Mouse (Mus musculus) liver, postnatal 0 days (tissue): ENCODE results near the gene Osbpl3. TPM values are rescaled to one million over a fixed set of nuclear protein-coding genes. Genes with fewer than 3 reads are reported as not detected.
"Not testable (repeated sequence)": the region's sequence is repeated elsewhere in the genome, so short reads cannot be mapped to it uniquely, and the experiment has no call there.

Experiments used
- ATAC-seq: fragments of 200-750 bp; cut with Nextera tagmentation; 2 replicates; pipeline ENCODE4 v1.8.0; 2017; ENCODE audit warnings: mild to moderate bottlenecking, moderate library complexity
- DNase-seq: peaks from one replicate; pipeline ENCODE4 v3.0.0-alpha.2; 2016
- H3K27ac ChIP-seq: fragments of 300-500 bp; sonication (generic); 2 replicates; pipeline ENCODE4 v1.5.1; 2014; ENCODE audit warnings: antibody characterized with exemption, moderate library complexity, mild to moderate bottlenecking, low read depth
- H3K27me3 ChIP-seq: fragments of 300-500 bp; sonication (generic); 2 replicates; pipeline ENCODE4 v1.6.1; 2014; ENCODE audit warnings: low read length, control low read depth, mixed read lengths; ENCODE audit not compliant: insufficient read depth
- H3K36me3 ChIP-seq: fragments of 300-500 bp; sonication (generic); replicated peaks from 2 replicates; pipeline ENCODE4 v1.6.1; 2014; ENCODE audit warnings: mild to moderate bottlenecking, control low read depth, low read length, moderate library complexity, mixed read lengths; ENCODE audit not compliant: insufficient read depth
- H3K4me1 ChIP-seq: fragments of 300-500 bp; sonication (generic); 2 replicates; pipeline ENCODE4 v1.6.1; 2014; ENCODE audit warnings: antibody characterized with exemption, mild to moderate bottlenecking, control low read depth; ENCODE audit not compliant: insufficient read depth
- H3K4me2 ChIP-seq: fragments of 300-500 bp; sonication (generic); 2 replicates; pipeline ENCODE4 v1.6.1; 2014; ENCODE audit warnings: low read depth, mild to moderate bottlenecking, low read length, moderate library complexity, mixed read lengths
- H3K4me3 ChIP-seq: fragments of 300-500 bp; sonication (generic); 2 replicates; pipeline ENCODE4 v1.5.1; 2014; ENCODE audit warnings: low read depth, low read length
- H3K9ac ChIP-seq: fragments of 300-500 bp; sonication (generic); replicated peaks from 2 replicates; pipeline ENCODE4 v1.6.1; 2014; ENCODE audit warnings: mild to moderate bottlenecking, moderate library complexity
- H3K9me3 ChIP-seq: fragments of 300-500 bp; sonication (generic); 2 replicates; pipeline ENCODE4 v1.6.1; 2016; ENCODE audit warnings: mild to moderate bottlenecking, control low read depth, low read length, mixed read lengths
- CTCF ChIP-seq: sonication (generic); IDR thresholded peaks from 2 replicates; pipeline ENCODE4 v1.5.1; 2016; ENCODE audit warnings: antibody characterized with exemption, low read depth
- EP300 ChIP-seq: IDR thresholded peaks from 2 replicates; pipeline ENCODE4 v1.6.1; 2016; ENCODE audit warnings: antibody characterized with exemption, low read depth, mild to moderate bottlenecking
- WGBS: fragments of 180-500 bp; shearing (Covaris S2); extraction: QIAGEN DNeasy Blood & Tissue Kit; methylation state at CpG from one replicate; pipeline ENCODE4 v1.1.7; 2014; ENCODE audit not compliant: insufficient replicate concordance; 5-methylcytosine and 5-hydroxymethylcytosine counted together
- polyA plus RNA-seq: library from polyadenylated mRNA; unstranded; fragments of >200 nt; fragmentation: Nextera tagmentation; extraction: Ambion mirVana; gene quantifications from 2 replicates; pipeline ENCODE4 v1.2.1, GENCODE M21; 2015

The Osbpl3 gene
- polyA plus RNA-seq, 1 experiment from 2014 or later, result 0.96 TPM

GRCm38 (mm10) chr6:50440966-50441862, 14.8 kb downstream of the Osbpl3 start:
- ATAC-seq, result no peak
- Histone ChIP-seq H3K27ac (no peak overlapping the region), H3K9me3 (no peaks in the 10 kb centered on the region), H3K9ac (no peak overlapping the region), H3K36me3 (no peaks in the 10 kb centered on the region), H3K4me1 (no peaks in the 10 kb centered on the region), H3K4me3 (no peak overlapping the region), H3K4me2 (no peak overlapping the region), H3K27me3 (no peaks in the 10 kb centered on the region)
- no peak for DNase-seq
- 88% methylated on average over 5 of the region's 5 CpGs for WGBS
- TF ChIP-seq CTCF (no peak), EP300 (no peak)

- Histone ChIP-seq H3K9ac (no peak overlapping the region), H3K9me3 (no peaks in the 10 kb centered on the region), H3K4me1 (no peaks in the 10 kb centered on the region), H3K4me2 (no peak overlapping the region), H3K4me3 (no peak overlapping the region), H3K27ac (no peak overlapping the region), H3K36me3 (no peaks in the 10 kb centered on the region), H3K27me3 (no peaks in the 10 kb centered on the region)
- 80% methylated on average over 7 of the region's 7 CpGs for WGBS
- no peak for ATAC-seq
- TF ChIP-seq EP300, result no peak
- TF ChIP-seq CTCF, result no peak
- no peak for DNase-seq
These were observed 15.8 kb downstream of the Osbpl3 start for GRCm38 (mm10) chr6:50440197-50440596.

GRCm38 (mm10) chr6:50438900-50439299, 17.1 kb downstream of the Osbpl3 start:
- not testable (repeated sequence) for DNase-seq
- WGBS, result 75% methylated on average over 4 of the region's 4 CpGs

GRCm38 (mm10) chr6:50437815-50438214, 18.2 kb downstream of the Osbpl3 start:
- Histone ChIP-seq H3K4me1 (no peaks in the 10 kb centered on the region), H3K4me3 (no peak overlapping the region), H3K27me3 (no peaks in the 10 kb centered on the region), H3K4me2 (no peak overlapping the region), H3K36me3 (no peaks in the 10 kb centered on the region), H3K9me3 (no peaks in the 10 kb centered on the region), H3K27ac (peak overlapping the region; percentile 23), H3K9ac (no peak overlapping the region)
- DNase-seq, result no peak
- ATAC-seq, result peak; percentile 85
- 80% methylated on average over 2 of the region's 2 CpGs for WGBS
- TF ChIP-seq CTCF, result no peak
- TF ChIP-seq EP300, result peak; percentile 32; the same call in 1 of the 2 replicates

More at GRCm38 (mm10) chr6:50438900-50439299, 17.1 kb downstream of the Osbpl3 start:
- H3K27me3 ChIP-seq, H3K4me3 ChIP-seq, H3K36me3 ChIP-seq, H3K27ac ChIP-seq, H3K4me2 ChIP-seq, H3K9ac ChIP-seq, H3K4me1 ChIP-seq, H3K9me3 ChIP-seq: not testable (repeated sequence)
- peak; percentile 59 for ATAC-seq

- ATAC-seq, result no peak
- TF ChIP-seq EP300 (no peak), CTCF (peak; percentile 26; the same call in 1 of the 2 replicates)
- Histone ChIP-seq H3K4me2 (no peak overlapping the region), H3K27ac (no peak overlapping the region), H3K4me1 (no peaks in the 10 kb centered on the region), H3K36me3 (no peaks in the 10 kb centered on the region), H3K9ac (no peak overlapping the region), H3K4me3 (no peak overlapping the region), H3K9me3 (no peaks in the 10 kb centered on the region), H3K27me3 (no peaks in the 10 kb centered on the region)
- DNase-seq, result no peak
- 52% methylated on average over 2 of the region's 2 CpGs for WGBS
These were observed 19.3 kb downstream of the Osbpl3 start for GRCm38 (mm10) chr6:50436661-50437060.

GRCm38 (mm10) chr6:50432491-50432890, 23.5 kb downstream of the Osbpl3 start:
- no peak for TF ChIP-seq EP300
- no peak for TF ChIP-seq CTCF
- H3K27ac ChIP-seq, result no peak overlapping the region
- H3K27me3 ChIP-seq, result no peaks in the 10 kb centered on the region
- no peak overlapping the region for H3K9ac ChIP-seq
- H3K36me3 ChIP-seq, result no peaks in the 10 kb centered on the region
- H3K4me3 ChIP-seq, result no peak overlapping the region
- H3K9me3 ChIP-seq, result no peaks in the 10 kb centered on the region
- ATAC-seq (no peak), DNase-seq (no peak)
- H3K4me1 ChIP-seq, result no peaks in the 10 kb centered on the region
- H3K4me2 ChIP-seq, result no peak overlapping the region
- WGBS, result 80% methylated on average over 5 of the region's 5 CpGs
